Mouse (Mus musculus) cortical plate, adult 2 months (tissue): ENCODE results near the gene Cmss1. TPM values are rescaled to one million over a fixed set of nuclear protein-coding genes. Genes with fewer than 3 reads are reported as not detected.
"Not testable (repeated sequence)": the region's sequence is repeated elsewhere in the genome, so short reads cannot be mapped to it uniquely, and the experiment has no call there.

Experiments used
- H3K27ac ChIP-seq: fragments of 200-500 bp; 2 replicates; pipeline ENCODE4 v1.5.1; 2012; ENCODE audit warnings: low read length, control low read depth, inconsistent platforms; ENCODE audit not compliant: insufficient read depth
- H3K4me1 ChIP-seq: fragments of 200-500 bp; 2 replicates; pipeline ENCODE4 v1.6.1; 2011; ENCODE audit warnings: low read length; ENCODE audit not compliant: control insufficient read depth, insufficient read depth
- H3K4me3 ChIP-seq: fragments of 200-500 bp; 2 replicates; pipeline ENCODE4 v1.5.1; 2011; ENCODE audit warnings: mild to moderate bottlenecking, low read length, control low read depth; ENCODE audit not compliant: insufficient read depth
- CTCF ChIP-seq: fragments of 200-500 bp; IDR thresholded peaks from 2 replicates; pipeline ENCODE4 v1.5.1; 2011; ENCODE audit warnings: mild to moderate bottlenecking, control low read depth, low read length; ENCODE audit not compliant: insufficient read depth; ENCODE audit errors: extremely low read depth
- POLR2A ChIP-seq: fragments of 200-500 bp; IDR thresholded peaks from 2 replicates; pipeline ENCODE4 v1.6.1; 2011; ENCODE audit warnings: mild to moderate bottlenecking, low read length, control low read depth; ENCODE audit not compliant: insufficient read depth; ENCODE audit errors: extremely low read depth
- polyA plus RNA-seq: library from polyadenylated mRNA; depleted of rRNA; stranded (reverse); fragments of >200 nt; gene quantifications from 2 replicates; pipeline ENCODE4 v1.2.3, GENCODE M21; 2012

The Cmss1 gene
- polyA plus RNA-seq, 1 experiment: 9.5 TPM

DNA sequence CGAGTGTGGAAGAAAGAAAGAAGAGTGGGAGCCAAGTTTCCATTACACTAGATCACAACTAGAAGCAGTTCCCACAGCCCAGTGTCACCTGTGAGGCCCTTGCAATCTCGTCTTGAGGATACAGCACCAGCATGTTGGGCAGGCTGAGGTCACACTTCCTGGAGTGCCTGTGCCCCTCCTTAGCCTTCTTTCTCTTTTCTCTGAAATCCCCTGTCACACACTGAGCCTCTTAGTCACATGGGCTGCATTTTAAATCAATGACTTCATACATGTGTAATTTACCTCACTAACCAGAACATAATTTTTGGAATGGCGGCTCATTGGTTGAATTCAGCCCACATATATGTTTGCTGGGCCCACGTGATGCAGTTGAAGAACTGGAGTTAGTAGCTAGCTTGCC lies 203.8 kb downstream of the Cmss1 start:
- Histone ChIP-seq H3K4me1 (no peaks in the 10 kb centered on the region), H3K27ac (no peak overlapping the region), H3K4me3 (no peak overlapping the region)
- TF ChIP-seq POLR2A (no peak), CTCF (no peak)

DNA sequence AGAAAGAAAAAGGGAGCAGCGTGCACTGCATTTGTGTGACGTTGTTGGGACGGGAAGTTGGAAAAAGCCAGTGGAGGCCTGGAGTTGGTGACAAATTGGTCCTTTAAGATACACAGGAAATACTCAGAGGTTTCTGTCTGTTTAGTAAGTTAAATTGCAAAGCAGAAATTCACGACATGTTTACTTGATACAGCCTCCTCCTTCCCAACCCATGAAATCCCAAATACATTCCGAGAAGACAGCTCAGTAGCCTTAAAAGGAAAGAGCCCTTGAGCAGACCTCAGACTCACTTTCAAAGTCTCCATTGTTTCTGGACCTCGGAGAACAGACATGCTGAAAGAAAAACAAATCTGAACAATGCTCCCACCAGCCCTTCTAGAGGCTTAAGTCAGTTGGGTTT lies 205.0 kb downstream of the Cmss1 start:
- H3K4me1 ChIP-seq: no peaks in the 10 kb centered on the region
- no peak overlapping the region for H3K4me3 ChIP-seq
- TF ChIP-seq POLR2A: no peak
- no peak for TF ChIP-seq CTCF

DNA sequence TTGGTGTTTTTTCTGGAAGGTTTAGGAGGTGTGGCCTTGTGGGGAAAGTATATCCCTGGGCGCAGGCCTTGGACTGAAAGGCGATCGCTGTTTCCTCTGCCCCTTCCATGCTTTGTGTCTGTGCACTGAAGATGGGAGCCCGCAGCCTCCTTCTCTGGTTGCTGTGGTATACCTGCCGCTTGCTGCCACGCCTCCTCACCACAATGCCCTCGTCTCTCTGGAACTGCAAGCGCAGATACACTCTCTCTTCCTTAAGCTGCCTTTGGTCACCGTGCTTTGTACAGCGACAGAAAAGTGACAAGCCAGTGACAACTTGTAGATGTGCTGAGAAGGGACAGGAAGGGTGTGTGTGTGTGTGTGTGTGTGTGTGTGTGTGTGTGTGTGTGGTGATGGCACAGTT lies 207.1 kb downstream of the Cmss1 start:
- H3K27ac ChIP-seq: no peak overlapping the region
- no peak for TF ChIP-seq POLR2A
- TF ChIP-seq CTCF: no peak
- no peak overlapping the region for H3K4me3 ChIP-seq
- H3K4me1 ChIP-seq: no peaks in the 10 kb centered on the region

More for the DNA sequence above, 205.0 kb downstream of the Cmss1 start:
- no peak overlapping the region for H3K27ac ChIP-seq

DNA sequence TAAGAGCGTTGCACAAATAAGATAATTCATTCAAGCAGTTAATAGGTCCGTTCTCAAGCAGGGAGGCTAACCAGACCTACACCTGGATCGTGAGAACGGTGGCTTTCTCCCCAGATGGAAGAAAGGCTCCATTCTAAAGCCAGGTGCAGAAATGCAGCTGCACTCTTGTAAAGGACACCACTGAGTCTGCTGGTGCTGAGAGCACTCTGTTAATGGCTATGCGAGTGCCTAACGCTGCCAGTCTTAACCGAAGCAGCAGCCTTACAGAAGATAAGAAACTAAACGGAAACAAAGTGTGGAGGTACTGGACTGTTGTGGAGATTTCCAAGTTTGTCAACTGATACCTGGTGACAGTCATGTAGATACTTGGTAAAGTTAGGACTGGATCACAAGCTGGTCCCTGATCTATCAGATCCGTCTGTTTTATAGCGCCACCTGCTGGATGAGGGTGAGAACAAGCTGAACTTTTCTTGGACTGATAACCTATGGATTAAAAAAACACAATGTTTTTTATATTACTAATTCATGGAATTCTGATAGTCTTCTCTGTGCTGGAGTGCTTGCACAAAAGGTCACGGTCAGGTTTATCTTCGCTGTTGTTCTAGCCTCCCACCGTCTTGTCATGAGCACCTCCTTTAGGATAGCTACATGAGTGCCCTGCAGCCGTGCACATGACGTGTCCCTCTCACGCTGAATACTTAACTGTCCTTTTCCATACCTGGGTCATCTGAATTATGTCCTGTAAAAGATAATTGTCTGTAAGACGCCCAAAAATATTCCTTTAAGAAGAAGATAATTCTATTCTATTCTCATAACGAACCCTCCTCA lies 208.1 kb downstream of the Cmss1 start:
- TF ChIP-seq POLR2A (no peak), CTCF (peak; percentile 73)
- Histone ChIP-seq H3K27ac (no peak overlapping the region), H3K4me3 (no peak overlapping the region), H3K4me1 (no peaks in the 10 kb centered on the region)

DNA sequence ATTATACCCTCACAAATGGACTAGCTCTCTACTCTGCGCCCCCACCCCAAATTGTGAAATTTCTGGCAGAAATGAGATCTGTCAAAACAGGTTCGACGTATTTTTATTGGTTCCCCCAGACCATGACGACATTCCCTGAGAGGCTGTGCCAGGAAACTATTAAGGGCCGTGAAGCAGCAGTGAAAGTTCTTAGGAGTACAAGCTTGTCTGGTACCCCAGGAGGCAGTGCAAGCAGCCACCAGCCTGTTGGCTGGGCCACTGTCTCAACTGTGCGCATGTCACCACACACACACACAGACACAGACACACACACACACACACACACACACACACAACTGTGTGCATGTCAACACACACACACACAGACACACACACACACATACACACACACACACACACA lies 208.8 kb downstream of the Cmss1 start:
- no peak overlapping the region for H3K4me3 ChIP-seq
- TF ChIP-seq POLR2A (no peak), CTCF (no peak)
- no peaks in the 10 kb centered on the region for H3K4me1 ChIP-seq
- no peak overlapping the region for H3K27ac ChIP-seq

DNA sequence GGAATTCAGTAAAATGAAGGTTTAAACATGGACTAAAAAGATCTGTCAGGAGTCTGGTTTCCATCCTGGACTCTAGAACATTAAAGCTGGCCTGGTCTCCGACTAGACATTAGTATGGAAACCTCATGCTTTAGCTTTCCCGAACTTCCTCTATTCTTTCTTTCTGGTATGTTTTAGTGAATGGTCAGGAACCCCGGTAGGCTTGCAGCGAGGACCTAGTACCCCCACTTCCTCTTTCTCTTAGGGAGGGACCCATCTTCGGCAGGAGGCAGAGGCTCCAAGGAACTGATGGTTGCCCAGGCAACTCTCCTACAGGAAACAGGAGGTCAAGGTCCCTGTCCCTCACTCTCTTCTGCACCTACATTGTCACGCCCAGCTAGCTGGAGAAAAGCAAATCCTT lies 210.4 kb downstream of the Cmss1 start:
- H3K4me3 ChIP-seq: no peak overlapping the region
- H3K27ac ChIP-seq: no peak overlapping the region
- TF ChIP-seq POLR2A (no peak), CTCF (no peak)
- no peaks in the 10 kb centered on the region for H3K4me1 ChIP-seq

DNA sequence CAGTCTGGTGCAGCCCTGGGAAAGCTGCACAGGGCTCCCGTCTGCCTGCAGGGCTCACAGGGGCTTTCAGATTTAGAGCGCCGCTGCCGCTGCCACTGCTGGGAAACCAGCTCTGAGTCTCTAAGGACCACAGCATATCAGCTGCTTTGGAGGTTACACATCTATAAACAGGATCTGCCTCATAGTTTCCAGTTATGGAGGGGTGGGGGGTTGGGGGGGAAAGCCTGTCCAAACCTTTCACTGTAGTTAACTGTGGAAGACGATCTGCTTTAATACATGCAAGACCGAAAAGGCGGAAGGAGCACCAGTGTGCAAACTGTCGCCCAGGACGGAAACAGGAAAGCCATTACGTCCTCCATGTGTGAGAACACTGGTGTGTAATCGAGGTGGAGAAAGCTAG lies 213.5 kb downstream of the Cmss1 start:
- TF ChIP-seq CTCF (no peak), POLR2A (no peak)
- Histone ChIP-seq H3K4me1 (no peaks in the 10 kb centered on the region), H3K4me3 (no peak overlapping the region), H3K27ac (no peak overlapping the region)

DNA sequence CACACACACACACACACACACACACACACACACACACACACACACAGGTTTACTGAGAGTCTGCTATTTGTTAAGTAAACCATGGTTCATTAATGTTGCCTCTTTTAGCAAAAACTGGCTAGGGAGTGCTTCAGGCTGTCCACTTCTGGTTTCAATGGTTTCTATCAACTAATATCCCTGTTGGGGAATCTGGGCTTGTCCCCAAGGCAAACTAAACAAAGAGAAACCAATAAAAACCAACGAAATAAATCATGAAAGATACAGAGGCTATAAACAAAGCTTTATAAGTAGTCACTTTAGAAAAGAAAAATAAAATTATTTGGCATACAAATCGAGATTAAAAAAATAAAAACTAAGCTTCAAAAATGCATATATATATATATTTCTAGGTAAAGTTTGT lies 214.2 kb downstream of the Cmss1 start:
- H3K27ac ChIP-seq: no peak overlapping the region
- H3K4me3 ChIP-seq: no peak overlapping the region
- TF ChIP-seq POLR2A (no peak), CTCF (no peak)
- H3K4me1 ChIP-seq: no peaks in the 10 kb centered on the region

DNA sequence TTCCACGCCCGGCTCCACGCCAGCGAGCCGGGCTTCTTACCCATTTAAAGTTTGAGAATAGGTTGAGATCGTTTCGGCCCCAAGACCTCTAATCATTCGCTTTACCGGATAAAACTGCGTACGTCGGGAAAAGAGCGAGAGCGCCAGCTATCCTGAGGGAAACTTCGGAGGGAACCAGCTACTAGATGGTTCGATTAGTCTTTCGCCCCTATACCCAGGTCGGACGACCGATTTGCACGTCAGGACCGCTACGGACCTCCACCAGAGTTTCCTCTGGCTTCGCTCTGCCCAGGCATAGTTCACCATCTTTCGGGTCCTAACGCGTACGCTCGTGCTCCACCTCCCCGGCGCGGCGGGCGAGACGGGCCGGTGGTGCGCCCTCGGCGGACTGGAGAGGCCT lies 215.5 kb downstream of the Cmss1 start:
- not testable (repeated sequence) for H3K27ac ChIP-seq, H3K4me1 ChIP-seq

GRCm38 (mm10) chr16:57389566-57390251 lies 217.0 kb downstream of the Cmss1 start:
- 0 out of 2 replicates have a peak overlapping the region, but pooled peaks have one; percentile 1 for H3K27ac ChIP-seq
- TF ChIP-seq CTCF (no peak), POLR2A (no peak)
- no peaks in the 10 kb centered on the region for H3K4me1 ChIP-seq
- no peak overlapping the region for H3K4me3 ChIP-seq

More for the DNA sequence above, 215.5 kb downstream of the Cmss1 start:
- H3K4me3 ChIP-seq: not testable (repeated sequence)
